Mouse (Mus musculus) myocyte (in vitro differentiated cells): ENCODE results near the gene Btg1-ps2.

Experiments
- MAX ChIP-seq: IDR thresholded peaks from one replicate; pipeline ENCODE4 v1.6.1; 2011; ENCODE audit warnings: low read depth, mild to moderate bottlenecking, control low read depth
- MYOD1 ChIP-seq, 3 experiments: IDR thresholded peaks; one replicate each; pipeline ENCODE4 v1.6.1; 2011; ENCODE audit warnings: control low read depth in 2 of 3, low read depth in 2 of 3, mild to moderate bottlenecking in 2 of 3, moderate library complexity in 1 of 3; ENCODE audit not compliant: insufficient read length in 2 of 3, control insufficient read depth in 1 of 3
- MYOG ChIP-seq, 3 experiments: IDR thresholded peaks; one replicate each; pipeline ENCODE4 v1.6.1; 2011; ENCODE audit warnings: control low read depth in 2 of 3, low read depth in 2 of 3, mild to moderate bottlenecking in 2 of 3; ENCODE audit not compliant: insufficient read length in 2 of 3, control insufficient read depth in 1 of 3, insufficient read depth in 1 of 3
- POLR2A ChIP-seq: IDR thresholded peaks from one replicate; pipeline ENCODE4 v1.6.1; 2011; ENCODE audit warnings: low read depth, mild to moderate bottlenecking, control low read depth, moderate library complexity; ENCODE audit not compliant: insufficient read length
- REST ChIP-seq: IDR thresholded peaks from one replicate; pipeline ENCODE4 v1.6.1; 2011; ENCODE audit warnings: mild to moderate bottlenecking, control low read depth, moderate library complexity; ENCODE audit not compliant: insufficient read depth, insufficient read length
- SRF ChIP-seq: IDR thresholded peaks from one replicate; pipeline ENCODE4 v1.6.1; 2011; ENCODE audit warnings: low read depth; ENCODE audit not compliant: control insufficient read depth, insufficient read length
- TCF12 ChIP-seq: IDR thresholded peaks from one replicate; pipeline ENCODE4 v1.6.1; 2011; ENCODE audit warnings: mild to moderate bottlenecking, control low read depth; ENCODE audit not compliant: poor library complexity, insufficient read depth, severe bottlenecking
- USF1 ChIP-seq: IDR thresholded peaks from one replicate; pipeline ENCODE4 v1.6.1; 2011; ENCODE audit warnings: low read depth, mild to moderate bottlenecking, control low read depth, moderate library complexity

DNA sequence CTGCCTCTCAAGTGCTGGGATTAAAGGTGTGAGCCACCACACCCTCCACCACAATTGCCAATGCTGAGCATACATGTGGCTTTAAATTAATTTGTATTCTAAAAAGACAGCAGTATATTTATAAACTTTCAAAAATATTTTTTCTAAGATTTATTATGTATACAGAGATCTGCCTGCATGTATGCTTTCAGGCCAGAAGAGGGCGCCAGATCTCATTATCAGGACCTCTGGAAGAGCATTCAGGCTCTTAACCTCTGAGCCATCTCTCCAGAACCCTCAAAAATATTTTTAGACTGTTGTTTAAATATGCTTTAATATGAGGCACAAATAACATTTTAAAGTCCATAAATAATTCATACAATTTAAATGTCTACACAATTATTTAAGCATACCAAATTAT is 18.6 kb upstream of the Btg1-ps2 start:
- no peak for TF ChIP-seq MYOG (IDR thresholded peaks at IDR 0.05; ENCODE audit: control insufficient read depth in 1 of 3, insufficient read depth in 1 of 3, insufficient read length in 2 of 3, low read depth in 2 of 3)
- no peak for TF ChIP-seq POLR2A
- no peak for TF ChIP-seq MAX
- no peak for TF ChIP-seq REST
- TF ChIP-seq TCF12: no peak
- TF ChIP-seq USF1: no peak
- TF ChIP-seq MYOD1 (IDR thresholded peaks at IDR 0.05; ENCODE audit: control insufficient read depth in 1 of 3, insufficient read length in 2 of 3, low read depth in 2 of 3): no peak
- TF ChIP-seq SRF: no peak
